Mouse (Mus musculus): ENCODE measurements at regions not wholly inside any gene's neighbourhood (a gene's known extent, or its start where the extent isn't known, plus 50 kb on each side); places are given as distances from the start of the nearest gene placed in this dataset.

GRCm38 (mm10) chr7:135863581-135864426, 147.6 kb upstream of the Mki67 start:
- intact Hi-C loops (cut with DNase I) = no loop called here
- DNase-seq (ENCODE audit: extremely low spot score in 1 of 2, low spot score in 2 of 2) = no peak

GRCm38 (mm10) chr7:135870981-135871380, 154.8 kb upstream of the Mki67 start:
- no peak for DNase-seq (ENCODE audit: extremely low spot score in 1 of 2, low spot score in 2 of 2)
- intact Hi-C loops (cut with DNase I) = no loop called here

DNA sequence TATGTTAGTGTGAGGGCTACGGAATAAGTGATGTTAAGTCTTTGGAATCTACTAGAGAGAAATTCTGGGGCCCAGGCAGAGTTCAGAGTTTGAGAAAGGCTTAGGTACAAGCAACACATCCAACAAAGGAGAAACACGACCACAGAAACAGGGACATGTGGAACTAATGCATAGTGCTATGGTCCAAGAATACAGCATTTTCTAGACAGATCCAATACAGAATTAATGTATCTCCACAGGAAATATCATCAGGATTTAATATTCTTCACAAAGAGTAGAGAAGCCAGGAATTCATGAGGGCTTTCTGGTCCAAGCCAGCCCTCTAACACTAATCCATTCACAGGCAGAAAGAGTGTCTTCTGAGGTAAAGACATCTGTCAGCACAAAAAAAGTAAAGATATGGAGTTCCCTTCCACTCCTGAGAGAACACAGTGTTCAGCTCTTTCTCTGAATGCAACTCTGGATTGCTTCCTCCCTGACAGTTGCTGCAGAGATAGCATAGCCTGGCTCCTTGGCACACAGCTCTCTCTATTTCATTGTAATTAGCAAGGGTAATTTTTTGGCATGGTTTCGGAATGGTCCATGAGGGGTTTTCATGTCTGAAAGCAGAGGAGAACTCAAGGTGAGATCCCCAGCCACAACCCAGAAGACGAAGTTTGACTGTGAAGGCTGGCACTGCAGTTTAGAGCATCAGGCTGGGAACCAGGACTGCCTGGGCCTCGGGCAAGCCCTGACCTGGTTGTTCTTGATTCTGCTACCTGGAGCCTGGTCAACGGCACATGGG, 161.1 kb upstream of the Mki67 start:
- intact Hi-C loops (cut with DNase I) = no loop called here
- DNase-seq (ENCODE audit: extremely low spot score in 1 of 2, low spot score in 2 of 2) = no peak

DNA sequence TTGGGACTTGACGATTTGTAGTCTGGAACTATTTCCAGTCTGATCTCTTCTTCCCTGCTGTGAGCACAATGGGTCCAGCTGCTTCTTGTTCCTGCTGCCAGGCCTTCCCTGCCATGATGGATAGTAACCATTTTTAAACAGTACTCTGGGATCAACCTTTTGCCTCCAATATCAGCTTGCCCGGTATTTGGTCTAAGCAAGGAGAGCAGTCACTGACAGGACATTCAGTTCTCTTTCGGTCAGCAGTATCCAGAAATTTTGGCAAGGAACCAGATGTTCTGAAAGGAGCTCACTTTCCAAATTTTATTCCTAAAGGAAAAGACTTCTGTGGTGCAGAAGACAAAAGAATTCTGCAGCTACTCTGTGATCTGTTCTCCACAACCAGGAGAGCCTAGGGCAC, 162.6 kb upstream of the Mki67 start:
- DNase-seq (ENCODE audit: extremely low spot score in 1 of 2, low spot score in 2 of 2) = no peak
- intact Hi-C loops (cut with DNase I) = no loop called here

GRCm38 (mm10) chr7:135880446-135880845, 164.3 kb upstream of the Mki67 start:
- intact Hi-C loops (cut with DNase I) = no loop called here
- DNase-seq (ENCODE audit: extremely low spot score in 1 of 2, low spot score in 2 of 2) = no peak

- no peak for DNase-seq (ENCODE audit: extremely low spot score in 1 of 2, low spot score in 2 of 2)
- intact Hi-C loops (cut with DNase I) = no loop called here
These were observed 166.1 kb upstream of the Mki67 start for GRCm38 (mm10) chr7:135882306-135882705.

DNA sequence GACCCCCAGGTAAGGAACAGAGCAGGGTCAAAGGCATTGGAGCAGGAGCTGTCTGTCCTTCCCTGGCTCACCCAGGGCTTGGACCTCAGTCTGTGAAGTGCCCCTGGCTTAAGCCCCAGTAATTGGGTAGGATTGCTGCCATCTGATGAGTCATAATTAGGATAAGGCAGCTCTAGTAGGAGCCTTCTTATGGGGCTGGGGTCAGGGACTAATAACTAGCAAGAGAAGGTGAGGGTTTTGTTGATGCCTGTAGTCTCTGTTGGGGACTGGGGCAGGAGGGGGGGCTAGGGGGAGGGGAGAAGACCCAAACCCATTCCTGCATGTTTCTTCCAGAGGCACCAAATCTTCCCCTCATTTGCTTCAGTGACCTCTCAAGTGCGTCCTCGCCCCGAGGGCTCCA, 172.4 kb upstream of the Mki67 start:
- DNase-seq (ENCODE audit: extremely low spot score in 1 of 2, low spot score in 2 of 2) = no peak
- intact Hi-C loops (cut with DNase I) = no loop called here

DNA sequence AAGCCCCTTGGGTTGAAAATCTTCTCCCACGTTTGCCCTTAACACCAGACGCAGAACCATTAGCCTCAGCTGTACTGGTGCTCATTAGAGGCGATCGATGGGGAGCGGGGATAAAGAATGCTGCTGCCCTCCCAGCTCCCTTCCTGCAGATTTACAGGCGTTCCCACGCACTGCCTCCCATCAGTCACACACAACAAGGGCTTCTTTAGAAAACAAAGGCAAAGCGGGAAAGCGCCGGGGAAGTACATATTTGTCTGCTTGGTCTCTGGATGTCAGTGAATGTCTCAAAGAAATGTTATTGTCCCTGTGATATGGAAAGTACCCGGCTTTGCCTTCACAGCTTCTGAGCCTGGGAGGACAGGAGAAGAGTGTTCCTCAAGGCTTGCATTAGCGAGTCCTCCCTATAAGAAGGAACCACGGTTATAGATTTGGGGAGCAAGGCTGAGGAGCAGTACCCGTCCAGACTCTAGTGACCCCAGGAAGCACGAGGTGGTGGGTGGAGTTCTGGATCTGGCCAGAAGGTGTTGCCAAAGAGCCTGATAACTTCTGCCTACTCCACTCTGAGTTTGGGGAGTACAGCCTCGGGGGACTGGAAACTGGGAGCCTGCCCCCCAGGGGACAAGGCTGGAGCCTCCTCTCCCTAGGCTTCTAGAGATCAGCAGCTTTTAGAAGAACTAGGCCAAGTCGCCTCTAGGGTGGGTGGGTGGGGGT, 173.0 kb upstream of the Mki67 start:
- intact Hi-C loops (cut with DNase I) = no loop called here

DNA sequence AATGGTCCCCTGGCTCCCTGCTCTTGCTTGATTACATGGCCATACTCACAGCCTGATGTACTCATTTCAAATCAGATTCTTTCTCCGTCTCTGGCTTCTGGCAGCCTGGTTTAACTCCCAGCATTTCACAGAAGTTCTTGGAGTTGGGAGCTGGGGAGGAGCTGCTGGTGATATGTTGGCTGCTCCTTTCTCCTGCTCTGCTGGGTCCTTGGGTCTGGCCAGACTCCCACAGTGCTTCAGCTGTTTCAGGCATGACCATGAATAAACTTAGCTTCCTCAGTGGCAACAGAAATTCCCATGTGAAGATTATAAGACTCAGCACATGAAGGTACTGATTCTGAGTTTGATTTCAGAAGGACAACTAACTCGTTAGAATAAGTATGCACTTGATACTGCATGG, 182.7 kb upstream of the Mki67 start:
- intact Hi-C loops (cut with DNase I) = no loop called here
- no peak for DNase-seq (ENCODE audit: extremely low spot score in 1 of 2, low spot score in 2 of 2)

More for the DNA sequence above, 173.0 kb upstream of the Mki67 start:
- DNase-seq (ENCODE audit: extremely low spot score in 1 of 2, low spot score in 2 of 2) = peak in 1 of 2 experiments; percentile 33

GRCm38 (mm10) chr7:135899765-135900164, 183.6 kb upstream of the Mki67 start:
- no peak for DNase-seq (ENCODE audit: extremely low spot score in 1 of 2, low spot score in 2 of 2)
- intact Hi-C loops (cut with DNase I) = no loop called here

DNA sequence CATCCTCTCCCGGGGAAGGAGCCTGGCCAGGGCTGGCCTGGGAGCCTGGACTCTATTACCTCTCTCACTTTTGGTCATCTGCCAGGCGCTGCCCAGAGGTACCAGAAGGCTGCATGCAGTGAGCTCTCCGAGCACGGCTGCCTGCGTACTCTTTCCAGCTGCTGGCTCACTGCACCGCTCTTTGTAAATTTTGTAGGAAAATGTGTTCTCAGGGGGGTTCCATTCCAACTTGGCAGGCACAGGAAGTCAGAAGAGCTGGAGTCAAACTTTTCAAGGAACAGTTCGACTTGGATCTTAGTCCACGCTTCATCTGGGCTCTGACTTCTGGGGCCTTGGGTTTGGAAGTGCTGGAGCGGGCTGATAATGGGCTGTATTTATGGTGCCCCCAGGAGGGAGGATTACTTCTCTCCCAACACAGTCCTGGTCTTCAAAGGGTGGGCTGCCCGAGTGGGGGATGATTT, 184.7 kb upstream of the Mki67 start:
- intact Hi-C loops (cut with DNase I) = no loop called here
- DNase-seq (ENCODE audit: extremely low spot score in 1 of 2, low spot score in 2 of 2) = peak in 1 of 2 experiments; percentile 40

DNA sequence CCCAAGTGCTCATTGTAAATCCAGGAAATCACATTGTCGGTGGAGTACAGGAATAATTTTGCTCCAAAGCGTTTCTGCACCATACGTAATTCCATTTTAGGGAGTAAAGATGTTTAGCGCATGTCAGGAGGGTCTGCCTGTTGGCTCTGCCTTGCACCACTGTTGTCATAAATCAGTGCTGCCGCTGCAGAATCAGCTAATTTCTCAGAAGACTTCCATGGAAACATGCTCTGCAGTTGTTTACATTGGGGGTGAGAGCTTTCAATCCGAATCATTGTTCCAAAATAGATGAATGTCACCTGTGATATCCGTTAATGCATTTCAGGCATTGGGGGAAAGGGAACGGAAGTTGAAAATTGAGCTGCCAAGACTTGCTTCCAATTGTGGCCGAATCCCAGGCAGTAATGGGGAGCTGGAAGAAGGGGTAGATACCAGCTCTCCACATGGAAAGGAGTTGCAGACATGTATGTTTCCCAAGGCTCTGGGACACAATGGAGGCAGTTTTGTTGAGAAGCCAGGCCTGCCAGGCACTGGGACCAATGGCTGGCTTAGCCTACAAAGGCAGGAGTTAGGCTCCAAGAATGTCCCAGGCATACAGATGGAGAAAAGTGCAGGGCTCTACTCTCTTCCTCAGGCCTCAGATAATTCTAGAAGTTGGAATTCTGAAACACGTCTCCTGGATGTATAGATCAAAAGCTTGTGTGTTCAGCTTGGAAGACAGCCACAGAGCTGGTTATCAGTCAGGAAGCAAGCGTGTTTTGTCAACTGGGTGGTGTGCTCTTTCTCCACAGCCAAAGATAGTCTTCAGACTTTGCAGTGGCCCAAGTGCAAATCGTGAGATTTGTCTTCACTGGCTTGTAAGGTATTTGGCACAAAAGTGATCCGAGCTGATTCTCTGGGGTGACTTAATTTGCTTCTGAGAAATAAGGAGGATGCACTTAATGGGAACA, 186.2 kb upstream of the Mki67 start:
- no peak for DNase-seq (ENCODE audit: extremely low spot score in 1 of 2, low spot score in 2 of 2)

DNA sequence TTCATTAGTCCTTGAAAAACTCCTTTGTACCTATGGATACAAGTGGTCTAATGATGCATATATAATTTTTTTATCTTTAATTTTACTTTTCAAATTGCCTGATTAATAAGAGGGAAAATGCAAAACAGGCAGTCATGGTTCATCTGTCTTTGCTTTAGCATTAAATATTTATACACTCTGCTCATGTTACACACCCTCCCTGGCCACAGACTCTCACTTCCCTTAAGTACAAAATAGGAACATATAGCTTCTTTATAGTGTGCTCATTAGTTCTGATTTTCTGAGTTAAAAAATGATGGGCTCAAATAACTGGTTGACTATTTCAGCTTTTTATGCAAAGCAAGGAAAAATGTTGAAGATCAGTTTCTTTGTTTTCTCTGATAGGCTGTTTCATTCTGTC, 195.2 kb upstream of the Mki67 start:
- DNase-seq (ENCODE audit: extremely low spot score in 1 of 2, low spot score in 2 of 2) = no peak
- intact Hi-C loops (cut with DNase I) = no loop called here

More for the DNA sequence above, 186.2 kb upstream of the Mki67 start:
- intact Hi-C loops (cut with DNase I) = no loop called here

- intact Hi-C loops (cut with DNase I) = no loop called here
- no peak for DNase-seq (ENCODE audit: extremely low spot score in 1 of 2, low spot score in 2 of 2)
These were observed 197.9 kb upstream of the Mki67 start for GRCm38 (mm10) chr7:135913923-135914634.

- intact Hi-C loops (cut with DNase I) = no loop called here
- DNase-seq (ENCODE audit: extremely low spot score in 1 of 2, low spot score in 2 of 2) = no peak
These were observed 207.7 kb upstream of the Mki67 start for GRCm38 (mm10) chr7:135923876-135924275.

DNA sequence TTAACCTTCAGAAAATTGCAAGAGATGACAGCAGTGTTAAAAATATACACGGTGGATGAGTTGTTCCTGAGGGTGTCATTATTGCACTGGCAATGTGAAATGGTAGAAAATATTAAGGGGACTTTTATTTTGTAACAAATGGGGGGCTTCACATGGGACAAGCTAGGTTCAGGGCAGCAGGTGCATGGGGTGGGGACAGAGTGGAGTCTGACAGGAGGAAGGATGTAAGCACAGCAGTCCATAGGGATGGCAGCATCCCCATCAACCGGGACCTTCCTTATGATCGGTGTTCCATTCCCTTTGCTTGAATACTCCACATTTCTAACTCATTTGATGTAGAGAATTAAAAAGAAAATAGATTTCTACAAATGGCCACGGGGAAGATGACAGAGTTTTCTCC, 208.5 kb upstream of the Mki67 start:
- DNase-seq (ENCODE audit: extremely low spot score in 1 of 2, low spot score in 2 of 2) = no peak
- intact Hi-C loops (cut with DNase I) = no loop called here

DNA sequence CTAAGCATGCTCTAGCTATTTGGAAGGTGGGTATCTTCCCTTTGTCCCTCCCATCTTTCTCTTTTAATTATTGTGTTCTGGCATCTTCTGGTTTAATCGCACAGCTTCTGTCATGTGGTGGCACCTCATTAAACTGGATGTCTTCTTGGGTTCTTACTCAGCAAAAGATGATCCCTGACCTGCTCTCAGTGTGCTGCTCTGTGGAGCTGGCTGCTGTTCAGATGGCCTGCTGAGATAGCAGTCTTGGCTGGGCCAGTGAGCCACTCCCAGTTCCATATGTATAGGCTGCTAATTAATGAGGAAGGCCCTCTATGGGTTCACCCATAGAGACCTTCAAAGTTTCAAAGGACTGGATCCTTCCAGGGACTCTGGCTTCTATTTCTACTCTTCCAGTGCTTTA, 213.9 kb upstream of the Mki67 start:
- no peak for DNase-seq (ENCODE audit: extremely low spot score in 1 of 2, low spot score in 2 of 2)
- intact Hi-C loops (cut with DNase I) = no loop called here

Measured in left cerebral cortex, postnatal 10 days (tissue).